Mouse (Mus musculus): ENCODE measurements around the gene Nfkbil1. TPM values are rescaled to one million over a fixed set of nuclear protein-coding genes. Genes with fewer than 3 reads are reported as not detected.

Gene Nfkbil1
- polyA plus RNA-seq, 1 experiment from 2014 or later = 9.4 TPM

GRCm38 (mm10) chr17:35185639-35186611 is 49.7 kb downstream of the Nfkbil1 start:
- Histone ChIP-seq H3K4me1 (ENCODE audit: control insufficient read depth, insufficient read depth, low read length) (no peaks in the 10 kb centered on the region; the same call in 1 of the 2 replicates), H3K9me3 (replicated peaks; ENCODE audit: control insufficient read depth, low read length, poor library complexity, severe bottlenecking) (no peaks in the 10 kb centered on the region), H3K36me3 (ENCODE audit: control insufficient read depth, insufficient read depth, low read length) (no peaks in the 10 kb centered on the region), H3K4me3 (ENCODE audit: low read depth, low read length) (peak overlapping the region; percentile 26), H3K9ac (ENCODE audit: low read depth, low read length) (peak overlapping the region; percentile 38), H3K27ac (ENCODE audit: low read length) (peak overlapping the region; percentile 73), H3K4me2 (ENCODE audit: low read length) (peak overlapping the region; percentile 60), H3K27me3 (ENCODE audit: control insufficient read depth, insufficient read depth, low read depth, low read length) (no peaks in the 10 kb centered on the region)
- ATAC-seq = peak; percentile 58
- 4% methylated on average over 17 of the region's 18 CpGs for WGBS

GRCm38 (mm10) chr17:35180093-35180492 is 55.5 kb downstream of the Nfkbil1 start:
- 81% methylated on average over 5 of the region's 5 CpGs for WGBS
- H3K4me2 ChIP-seq (ENCODE audit: low read length) = no peak overlapping the region
- H3K9ac ChIP-seq (ENCODE audit: low read depth, low read length) = no peak overlapping the region
- H3K4me1 ChIP-seq (ENCODE audit: control insufficient read depth, insufficient read depth, low read length) = no peaks in the 10 kb centered on the region
- H3K9me3 ChIP-seq (replicated peaks; ENCODE audit: control insufficient read depth, low read length, poor library complexity, severe bottlenecking) = no peaks in the 10 kb centered on the region
- no peak for ATAC-seq
- no peak overlapping the region for H3K27ac ChIP-seq (ENCODE audit: low read length)
- no peaks in the 10 kb centered on the region for H3K27me3 ChIP-seq (ENCODE audit: control insufficient read depth, insufficient read depth, low read depth, low read length)
- no peaks in the 10 kb centered on the region for H3K36me3 ChIP-seq (ENCODE audit: control insufficient read depth, insufficient read depth, low read length)
- H3K4me3 ChIP-seq (ENCODE audit: low read depth, low read length) = no peak overlapping the region

GRCm38 (mm10) chr17:35178528-35178927 is 57.1 kb downstream of the Nfkbil1 start:
- WGBS = 15% methylated on average over 5 of the region's 5 CpGs

GRCm38 (mm10) chr17:35175968-35176367 is 59.6 kb downstream of the Nfkbil1 start, which contains the start of gene Aif1:
Gene Aif1 (minus strand): TSS chr17:35176068.
- Histone ChIP-seq H3K27me3 (ENCODE audit: control insufficient read depth, insufficient read depth, low read depth, low read length) (no peaks in the 10 kb centered on the region), H3K36me3 (ENCODE audit: control insufficient read depth, insufficient read depth, low read length) (no peaks in the 10 kb centered on the region), H3K9ac (ENCODE audit: low read depth, low read length) (no peak within 1 kb of the TSS), H3K9me3 (replicated peaks; ENCODE audit: control insufficient read depth, low read length, poor library complexity, severe bottlenecking) (no peaks in the 10 kb centered on the region), H3K4me2 (ENCODE audit: low read length) (no peak within 1 kb of the TSS), H3K4me3 (ENCODE audit: low read depth, low read length) (no peak within 1 kb of the TSS), H3K4me1 (ENCODE audit: control insufficient read depth, insufficient read depth, low read length) (no peaks in the 10 kb centered on the region), H3K27ac (ENCODE audit: low read length) (no peak within 1 kb of the TSS)
- 29% methylated on average over 2 of the region's 2 CpGs for whole genome bisulfite sequencing
- ATAC-seq = no peak

More at GRCm38 (mm10) chr17:35178528-35178927, 57.1 kb downstream of the Nfkbil1 start:
- ATAC-seq = no peak
- Histone ChIP-seq H3K4me2 (ENCODE audit: low read length) (no peak overlapping the region), H3K4me3 (ENCODE audit: low read depth, low read length) (no peak overlapping the region), H3K9me3 (replicated peaks; ENCODE audit: control insufficient read depth, low read length, poor library complexity, severe bottlenecking) (no peaks in the 10 kb centered on the region), H3K4me1 (ENCODE audit: control insufficient read depth, insufficient read depth, low read length) (no peaks in the 10 kb centered on the region), H3K27me3 (ENCODE audit: control insufficient read depth, insufficient read depth, low read depth, low read length) (no peaks in the 10 kb centered on the region), H3K9ac (ENCODE audit: low read depth, low read length) (no peak overlapping the region), H3K36me3 (ENCODE audit: control insufficient read depth, insufficient read depth, low read length) (no peaks in the 10 kb centered on the region), H3K27ac (ENCODE audit: low read length) (no peak overlapping the region)

- ATAC-seq = no peak
- H3K9ac ChIP-seq (ENCODE audit: low read depth, low read length) = no peak overlapping the region
- H3K4me1 ChIP-seq (ENCODE audit: control insufficient read depth, insufficient read depth, low read length) = no peaks in the 10 kb centered on the region
- H3K27me3 ChIP-seq (ENCODE audit: control insufficient read depth, insufficient read depth, low read depth, low read length) = no peaks in the 10 kb centered on the region
- H3K27ac ChIP-seq (ENCODE audit: low read length) = no peak overlapping the region
- WGBS = 69% methylated on average over 6 of the region's 6 CpGs
- no peaks in the 10 kb centered on the region for H3K36me3 ChIP-seq (ENCODE audit: control insufficient read depth, insufficient read depth, low read length)
- no peaks in the 10 kb centered on the region for H3K9me3 ChIP-seq (replicated peaks; ENCODE audit: control insufficient read depth, low read length, poor library complexity, severe bottlenecking)
- no peak overlapping the region for H3K4me3 ChIP-seq (ENCODE audit: low read depth, low read length)
- no peak overlapping the region for H3K4me2 ChIP-seq (ENCODE audit: low read length)
Observed at GRCm38 (mm10) chr17:35175382-35175781, 60.2 kb downstream of the Nfkbil1 start.

GRCm38 (mm10) chr17:35174201-35174977 is 61.2 kb downstream of the Nfkbil1 start:
- no peak overlapping the region for H3K27ac ChIP-seq (ENCODE audit: low read length)
- ATAC-seq = no peak
- no peak overlapping the region for H3K4me2 ChIP-seq (ENCODE audit: low read length)
- no peak overlapping the region for H3K9ac ChIP-seq (ENCODE audit: low read depth, low read length)
- H3K9me3 ChIP-seq (replicated peaks; ENCODE audit: control insufficient read depth, low read length, poor library complexity, severe bottlenecking) = no peaks in the 10 kb centered on the region
- no peaks in the 10 kb centered on the region for H3K4me1 ChIP-seq (ENCODE audit: control insufficient read depth, insufficient read depth, low read length)
- 80% methylated on average over 8 of the region's 8 CpGs for WGBS
- H3K27me3 ChIP-seq (ENCODE audit: control insufficient read depth, insufficient read depth, low read depth, low read length) = no peaks in the 10 kb centered on the region
- no peak overlapping the region for H3K4me3 ChIP-seq (ENCODE audit: low read depth, low read length)
- H3K36me3 ChIP-seq (ENCODE audit: control insufficient read depth, insufficient read depth, low read length) = no peaks in the 10 kb centered on the region

- 82% methylated on average over 3 of the region's 3 CpGs for WGBS
- no peaks in the 10 kb centered on the region for H3K4me1 ChIP-seq (ENCODE audit: control insufficient read depth, insufficient read depth, low read length)
Observed at GRCm38 (mm10) chr17:35173329-35173728, 62.3 kb downstream of the Nfkbil1 start.

GRCm38 (mm10) chr17:35172445-35173234 is 63.0 kb downstream of the Nfkbil1 start:
- 67% methylated on average over 11 of the region's 11 CpGs for WGBS
- no peak overlapping the region for H3K4me3 ChIP-seq (ENCODE audit: low read depth, low read length)
- H3K4me1 ChIP-seq (ENCODE audit: control insufficient read depth, insufficient read depth, low read length) = no peaks in the 10 kb centered on the region
- H3K27ac ChIP-seq (ENCODE audit: low read length) = no peak overlapping the region
- H3K9me3 ChIP-seq (replicated peaks; ENCODE audit: control insufficient read depth, low read length, poor library complexity, severe bottlenecking) = no peaks in the 10 kb centered on the region
- no peak for ATAC-seq
- H3K36me3 ChIP-seq (ENCODE audit: control insufficient read depth, insufficient read depth, low read length) = no peaks in the 10 kb centered on the region
- no peak overlapping the region for H3K4me2 ChIP-seq (ENCODE audit: low read length)
- H3K27me3 ChIP-seq (ENCODE audit: control insufficient read depth, insufficient read depth, low read depth, low read length) = no peaks in the 10 kb centered on the region
- H3K9ac ChIP-seq (ENCODE audit: low read depth, low read length) = no peak overlapping the region

More at GRCm38 (mm10) chr17:35173329-35173728, 62.3 kb downstream of the Nfkbil1 start:
- Histone ChIP-seq H3K9me3 (replicated peaks; ENCODE audit: control insufficient read depth, low read length, poor library complexity, severe bottlenecking) (no peaks in the 10 kb centered on the region), H3K9ac (ENCODE audit: low read depth, low read length) (no peak overlapping the region), H3K27me3 (ENCODE audit: control insufficient read depth, insufficient read depth, low read depth, low read length) (no peaks in the 10 kb centered on the region), H3K4me3 (ENCODE audit: low read depth, low read length) (no peak overlapping the region), H3K4me2 (ENCODE audit: low read length) (no peak overlapping the region), H3K27ac (ENCODE audit: low read length) (no peak overlapping the region), H3K36me3 (ENCODE audit: control insufficient read depth, insufficient read depth, low read length) (no peaks in the 10 kb centered on the region)
- no peak for ATAC-seq

Measured in midbrain, embryonic 16.5 days (tissue).